Mouse (Mus musculus): ENCODE data around the gene Prr5l. TPM values are rescaled to one million over a fixed set of nuclear protein-coding genes. Genes with fewer than 3 reads are reported as not detected.

Gene Prr5l
- polyA plus RNA-seq, 1 experiment from 2014 or later: 25.2 TPM

DNA sequence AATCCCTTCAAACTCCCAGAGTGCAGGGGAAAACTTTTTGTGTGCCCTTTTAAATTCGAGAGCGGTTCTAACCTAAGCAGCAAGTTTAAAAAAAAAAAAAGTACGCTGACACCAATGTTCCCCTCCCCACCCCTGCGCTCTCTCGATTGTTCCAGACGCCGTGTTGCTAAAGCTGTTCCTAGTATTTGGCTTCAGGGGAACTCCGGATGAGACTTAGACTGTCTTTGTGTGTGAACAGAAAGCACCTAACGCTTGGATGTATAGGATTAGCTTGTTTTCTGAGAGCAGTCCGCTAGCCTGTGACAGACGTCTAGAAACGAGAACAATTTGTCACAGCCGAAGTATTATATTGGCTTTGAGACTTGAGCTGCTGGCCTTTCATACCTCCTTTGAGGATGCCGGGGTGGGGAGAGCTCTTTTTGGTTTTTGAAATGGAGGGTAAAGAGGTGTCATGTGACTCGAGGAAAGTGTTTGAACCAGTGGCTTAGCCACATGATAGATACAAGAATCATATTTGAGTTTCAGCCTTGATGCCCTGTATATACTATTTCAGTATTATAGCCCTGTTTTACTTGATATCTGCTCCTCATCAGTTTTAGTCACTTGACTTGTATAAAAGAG lies 203.6 kb downstream of the Prr5l start:
- H3K27me3 ChIP-seq (ENCODE audit: low read depth, poor library complexity, severe bottlenecking): no peaks in the 10 kb centered on the region
- H3K4me3 ChIP-seq: peak overlapping the region; percentile 100
- peak; percentile 46 for DNase-seq (ENCODE audit: low spot score)
- H3K4me1 ChIP-seq: peaks cover 24% of the 10 kb centered on the region
- H3K36me3 ChIP-seq: peaks cover 16% of the 10 kb centered on the region
- H3K9me3 ChIP-seq (replicated peaks): no peaks in the 10 kb centered on the region
- WGBS: 3% methylated on average over 15 of the region's 15 CpGs
- peak overlapping the region; percentile 93 for H3K27ac ChIP-seq (replicated peaks)

DNA sequence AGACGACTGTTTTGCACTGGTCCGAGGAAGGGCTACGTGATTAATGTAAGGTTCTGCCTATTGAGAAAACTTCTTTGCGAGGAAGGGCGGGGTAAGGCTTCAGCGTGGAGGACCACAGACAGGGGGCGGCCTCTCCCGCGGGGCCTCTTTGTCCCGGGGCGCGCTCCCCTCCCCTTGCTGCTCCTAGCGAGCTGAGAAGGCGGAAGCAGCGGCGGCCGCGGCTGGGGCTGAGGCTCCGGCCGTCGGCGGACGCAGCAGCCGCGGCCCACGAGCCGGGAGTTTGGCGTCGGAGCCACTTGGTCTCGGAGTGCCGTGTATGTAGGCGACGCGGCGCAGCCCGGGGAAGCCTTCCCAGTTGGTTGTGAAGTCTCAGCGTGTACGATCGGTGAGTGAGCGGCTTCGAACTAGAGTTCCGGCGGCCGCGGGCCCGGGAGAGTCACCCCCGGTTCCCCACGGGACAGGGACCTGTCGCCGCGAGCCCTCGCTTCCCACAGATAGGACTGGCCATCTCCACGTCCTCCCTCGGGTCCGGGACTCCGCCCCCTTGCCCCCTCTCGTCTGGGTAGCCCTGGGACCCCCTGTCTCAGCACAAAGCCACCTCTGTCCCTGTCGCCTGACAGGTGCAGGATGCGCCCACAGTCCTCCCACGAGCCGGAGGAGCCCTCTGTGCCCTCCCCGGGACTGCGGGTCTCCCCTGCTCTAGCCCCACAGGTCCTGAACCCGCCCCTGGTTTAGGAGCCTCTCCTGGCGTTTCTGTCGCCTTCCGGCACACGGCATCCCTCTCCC lies 204.4 kb downstream of the Prr5l start, which contains the start of gene Traf6:
Traf6 (plus strand) TSS at position 194 of the 786 bp plus-strand sequence.
- Histone ChIP-seq H3K27me3 (ENCODE audit: low read depth, poor library complexity, severe bottlenecking) (no peaks in the 10 kb centered on the region), H3K36me3 (peaks cover 11% of the 10 kb centered on the region), H3K4me1 (peaks cover 24% of the 10 kb centered on the region), H3K4me3 (peak within 1 kb of the TSS; percentile 100), H3K27ac (replicated peaks) (peak within 1 kb of the TSS; percentile 93), H3K9me3 (replicated peaks) (no peaks in the 10 kb centered on the region)
- peak; percentile 89 for DNase-seq (ENCODE audit: low spot score)
- under 1% methylated on average over 68 of the region's 68 CpGs for WGBS

DNA sequence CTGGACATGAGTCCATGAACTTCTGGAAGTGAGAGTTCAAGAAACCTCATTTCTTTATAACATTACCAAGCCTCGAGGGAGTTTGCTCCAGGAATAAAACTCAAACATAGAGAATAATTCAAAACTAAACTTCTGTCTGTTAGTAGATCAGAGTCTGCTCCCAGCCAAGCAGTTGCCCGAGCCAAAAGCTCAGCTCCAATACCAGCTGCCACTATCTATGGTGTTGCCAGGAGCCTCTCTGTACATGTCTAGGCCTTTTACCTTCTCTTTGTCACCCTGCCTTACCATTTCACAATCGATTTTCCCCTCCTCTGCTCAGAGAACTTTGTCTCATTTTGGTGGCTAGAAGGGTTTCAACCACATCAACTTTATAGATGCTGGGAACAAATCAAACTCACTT lies 209.3 kb downstream of the Prr5l start:
- Histone ChIP-seq H3K27me3 (ENCODE audit: low read depth, poor library complexity, severe bottlenecking) (no peaks in the 10 kb centered on the region), H3K27ac (replicated peaks) (no peak overlapping the region), H3K9me3 (replicated peaks) (no peaks in the 10 kb centered on the region), H3K4me1 (peaks cover 3% of the 10 kb centered on the region; the same call in 1 of the 2 replicates), H3K4me3 (no peak overlapping the region), H3K36me3 (no peaks in the 10 kb centered on the region)
- DNase-seq (ENCODE audit: low spot score): no peak
- WGBS: 85% methylated on average over 3 of the region's 3 CpGs

DNA sequence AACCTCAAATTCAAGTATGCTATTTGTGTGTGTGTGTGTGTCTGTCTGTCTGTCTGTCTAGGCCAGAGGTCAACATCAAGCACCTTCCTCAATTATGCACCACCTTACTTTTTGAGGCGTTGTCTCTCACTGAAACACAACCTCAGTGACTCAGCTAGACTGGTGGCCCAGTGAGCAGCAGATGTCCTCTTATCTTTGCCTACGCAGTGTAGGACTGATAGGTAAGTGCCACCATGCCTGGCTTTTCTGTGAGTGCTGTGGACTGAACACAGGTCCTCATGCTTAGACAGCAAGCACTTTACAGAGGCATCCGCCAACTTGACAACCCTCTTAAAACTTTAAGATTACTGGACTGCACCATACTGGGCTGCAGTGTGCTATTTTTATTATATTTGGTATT lies 214.1 kb downstream of the Prr5l start:
- DNase-seq (ENCODE audit: low spot score): no peak
- no peak overlapping the region for H3K27ac ChIP-seq (replicated peaks)
- H3K27me3 ChIP-seq (ENCODE audit: low read depth, poor library complexity, severe bottlenecking): no peaks in the 10 kb centered on the region
- no peaks in the 10 kb centered on the region for H3K9me3 ChIP-seq (replicated peaks)
- 0 out of 2 replicates have a peak, but pooled peaks cover 3% of the 10 kb centered on the region for H3K4me1 ChIP-seq
- no peak overlapping the region for H3K4me3 ChIP-seq
- H3K36me3 ChIP-seq: no peaks in the 10 kb centered on the region
- 88% methylated on average over 3 of the region's 3 CpGs for WGBS

DNA sequence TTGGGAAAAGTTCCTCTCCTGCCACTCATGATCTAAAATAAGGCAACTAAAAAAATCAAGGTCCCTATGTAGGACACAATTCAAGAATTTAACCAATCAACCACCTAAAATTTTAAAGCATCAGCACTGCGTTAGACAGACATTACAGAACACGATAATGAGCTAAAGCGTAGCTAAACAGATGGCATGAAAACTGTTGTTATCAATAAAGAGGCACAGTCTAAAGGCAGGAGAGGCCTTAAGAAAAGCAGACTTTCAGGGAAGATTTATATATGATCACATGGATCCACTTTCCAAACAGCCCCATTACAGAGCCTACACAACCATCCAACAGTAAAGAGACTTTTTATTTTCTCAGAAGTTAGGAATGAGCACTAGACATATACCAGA lies 217.1 kb downstream of the Prr5l start:
- WGBS: 87% methylated on average over 3 of the region's 3 CpGs
- H3K9me3 ChIP-seq (replicated peaks): no peaks in the 10 kb centered on the region
- DNase-seq (ENCODE audit: low spot score): no peak
- H3K36me3 ChIP-seq: no peaks in the 10 kb centered on the region
- 0 out of 2 replicates have a peak, but pooled peaks cover 3% of the 10 kb centered on the region for H3K4me1 ChIP-seq
- no peaks in the 10 kb centered on the region for H3K27me3 ChIP-seq (ENCODE audit: low read depth, poor library complexity, severe bottlenecking)
- H3K4me3 ChIP-seq: no peak overlapping the region
- H3K27ac ChIP-seq (replicated peaks): peak overlapping the region; percentile 66

DNA sequence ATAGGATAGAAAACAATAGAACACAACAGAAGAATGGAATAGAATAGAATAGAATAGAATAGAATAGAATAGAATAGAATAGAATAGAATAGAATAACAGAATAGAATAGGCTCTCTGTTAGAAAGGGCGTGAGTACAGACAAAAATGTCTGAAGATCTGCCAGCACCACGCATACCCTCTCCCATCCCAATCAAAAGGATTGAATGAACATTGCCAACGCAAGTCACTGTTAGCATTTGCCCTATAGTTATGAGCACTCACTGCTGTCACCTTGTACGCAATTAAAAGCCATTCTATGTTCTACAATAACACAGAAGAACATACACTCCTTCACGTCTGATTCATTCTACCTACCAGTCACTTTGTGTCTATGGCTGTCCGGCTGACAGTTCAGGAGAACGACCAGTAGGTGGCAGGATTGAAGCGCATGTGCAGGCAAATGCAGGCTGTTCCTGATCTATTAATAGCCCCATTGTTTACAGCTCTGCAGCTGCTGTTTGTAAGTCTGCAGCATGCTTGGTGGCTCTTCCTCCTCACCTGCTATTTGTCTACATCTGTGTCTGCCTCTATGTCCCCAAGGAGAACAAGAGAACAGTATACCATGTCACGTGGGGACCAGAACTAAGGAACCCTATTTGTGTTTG lies 217.6 kb downstream of the Prr5l start:
- H3K27me3 ChIP-seq (ENCODE audit: low read depth, poor library complexity, severe bottlenecking): no peaks in the 10 kb centered on the region
- no peak overlapping the region for H3K4me3 ChIP-seq
- H3K27ac ChIP-seq (replicated peaks): peak overlapping the region; percentile 66
- peak; percentile 71 for DNase-seq (ENCODE audit: low spot score)
- H3K4me1 ChIP-seq: 0 out of 2 replicates have a peak, but pooled peaks cover 3% of the 10 kb centered on the region
- H3K36me3 ChIP-seq: no peaks in the 10 kb centered on the region
- 27% methylated on average over 9 of the region's 9 CpGs for WGBS
- H3K9me3 ChIP-seq (replicated peaks): no peaks in the 10 kb centered on the region

Other genes starting within 250 kb of the Prr5l start
- gene Rag1, start 233.5 kb downstream of the Prr5l start, polyA plus RNA-seq (2016; fragmentation: Nextera tagmentation; extraction: Ambion mirVana): 0.02 and 0.10 TPM in 2 replicates
- gene B230118H07Rik, start 233.5 kb downstream of the Prr5l start, polyA plus RNA-seq (2016; fragmentation: Nextera tagmentation; extraction: Ambion mirVana): 57.4 and 64.1 TPM in 2 replicates
- 16.9 and 18.7 TPM in 2 replicates for gene Traf6, start 204.6 kb downstream of the Prr5l start, polyA plus RNA-seq (2016; fragmentation: Nextera tagmentation; extraction: Ambion mirVana)
- 66.7 and 71.8 TPM in 2 replicates for gene Commd9, start 3.2 kb upstream of the Prr5l start, polyA plus RNA-seq (2016; fragmentation: Nextera tagmentation; extraction: Ambion mirVana)